Mouse (Mus musculus) limb, embryonic 14.5 days (tissue): ENCODE results near the gene Phc1. TPM values are rescaled to one million over a fixed set of nuclear protein-coding genes. Genes with fewer than 3 reads are reported as not detected.

ENCODE experiments used
- ATAC-seq: fragments of 200-750 bp; cut with Nextera tagmentation; 2 replicates; pipeline ENCODE4 v1.8.0; 2017; ENCODE audit warnings: low read depth, moderate number of reproducible peaks, moderate TSS enrichment; ENCODE audit not compliant: low FRiP score
- DNase-seq: peaks from one replicate; pipeline ENCODE4 v3.0.0-alpha.2; 2015; ENCODE audit warnings: low spot score
- H3K27ac ChIP-seq: fragments of 300-500 bp; sonication (generic); replicated peaks from 2 replicates; pipeline ENCODE4 v1.5.1; 2014; ENCODE audit warnings: low read depth, mild to moderate bottlenecking, low read length, moderate library complexity, mixed read lengths
- H3K27me3 ChIP-seq: fragments of 300-500 bp; sonication (generic); 2 replicates; pipeline ENCODE4 v1.6.1; 2014; ENCODE audit warnings: low read length, mixed read lengths; ENCODE audit not compliant: control insufficient read depth, insufficient read depth
- H3K36me3 ChIP-seq: fragments of 300-500 bp; sonication (generic); 2 replicates; pipeline ENCODE4 v1.6.1; 2014; ENCODE audit warnings: mild to moderate bottlenecking, low read length, moderate library complexity, mixed read lengths; ENCODE audit not compliant: control insufficient read depth, insufficient read depth
- H3K4me1 ChIP-seq: fragments of 300-500 bp; sonication (generic); 2 replicates; pipeline ENCODE4 v1.6.1; 2014; ENCODE audit warnings: antibody characterized with exemption, low read length, mixed read lengths; ENCODE audit not compliant: control insufficient read depth, insufficient read depth
- H3K4me2 ChIP-seq: fragments of 300-500 bp; sonication (generic); replicated peaks from 2 replicates; pipeline ENCODE4 v1.6.1; 2014; ENCODE audit warnings: low read depth, mild to moderate bottlenecking, low read length, moderate library complexity; ENCODE audit not compliant: severe bottlenecking
- H3K4me3 ChIP-seq: fragments of 300-500 bp; sonication (generic); replicated peaks from 2 replicates; pipeline ENCODE4 v1.5.1; 2014; ENCODE audit warnings: low read length
- H3K9ac ChIP-seq: fragments of 300-500 bp; sonication (generic); 2 replicates; pipeline ENCODE4 v1.6.1; 2014; ENCODE audit warnings: mild to moderate bottlenecking, low read depth, low read length, moderate library complexity; ENCODE audit not compliant: severe bottlenecking
- H3K9me3 ChIP-seq: fragments of 300-500 bp; sonication (generic); 2 replicates; pipeline ENCODE4 v1.6.1; 2016; ENCODE audit warnings: low read length; ENCODE audit not compliant: control insufficient read depth
- POLR2A ChIP-seq: fragments of 200-500 bp; IDR thresholded peaks from 2 replicates; pipeline ENCODE4 v1.8.0; 2012; ENCODE audit warnings: inconsistent platforms, mild to moderate bottlenecking, moderate library complexity, borderline replicate concordance; ENCODE audit not compliant: insufficient read depth, insufficient read length; ENCODE audit errors: extremely low read depth
- WGBS: fragments of 180-500 bp; shearing (Covaris S2); extraction: QIAGEN DNeasy Blood & Tissue Kit; methylation state at CpG from one replicate; pipeline ENCODE4 v1.1.7; 2014; 5-methylcytosine and 5-hydroxymethylcytosine counted together
- polyA plus RNA-seq, 2 experiments: library from polyadenylated mRNA; depleted of rRNA in 1 of 2; stranded (reverse) in 1 of 2; unstranded in 1 of 2; fragments of >200 nt; fragmentation: Nextera tagmentation in 1 of 2; extraction: Ambion mirVana in 1 of 2; gene quantifications; 2 replicates each; pipeline versions ENCODE4 v1.2.1 to v1.2.3; 2012 to 2014

Gene Phc1
- polyA plus RNA-seq, 2 experiments: 24.5 to 57.3 TPM

DNA sequence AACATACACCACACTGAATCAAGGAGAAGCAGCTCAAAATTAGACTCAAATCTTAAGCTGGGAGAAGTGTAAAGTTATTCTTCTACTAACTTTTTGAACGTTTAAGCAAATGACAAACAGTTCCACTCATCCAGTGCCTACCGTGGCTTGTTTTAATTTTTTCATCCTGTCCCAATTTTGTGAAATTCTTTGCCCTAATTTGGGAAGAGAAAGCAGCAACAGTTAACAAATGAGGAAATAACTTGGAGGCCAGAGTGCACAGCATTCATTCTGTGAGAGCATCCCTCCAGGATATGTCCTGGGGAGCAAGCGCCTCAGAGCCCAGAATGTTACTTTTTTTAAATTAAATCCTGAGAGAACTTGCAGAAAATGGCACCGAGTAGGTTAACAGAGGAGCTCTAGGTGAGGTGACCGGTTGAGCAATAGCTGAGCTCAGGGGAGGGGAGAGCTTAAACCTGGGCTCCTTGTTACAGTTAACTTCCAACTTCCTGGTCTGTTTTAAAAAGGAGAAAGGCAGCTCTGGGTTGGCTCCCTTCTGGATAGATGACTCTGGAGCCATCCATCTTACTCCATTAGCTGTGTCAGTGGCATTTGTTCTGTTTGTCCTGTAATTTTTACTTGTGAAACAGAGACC is 30.1 kb downstream of the Phc1 start:
- TF ChIP-seq POLR2A: no peak
- H3K4me2 ChIP-seq: peak overlapping the region; percentile 70

DNA sequence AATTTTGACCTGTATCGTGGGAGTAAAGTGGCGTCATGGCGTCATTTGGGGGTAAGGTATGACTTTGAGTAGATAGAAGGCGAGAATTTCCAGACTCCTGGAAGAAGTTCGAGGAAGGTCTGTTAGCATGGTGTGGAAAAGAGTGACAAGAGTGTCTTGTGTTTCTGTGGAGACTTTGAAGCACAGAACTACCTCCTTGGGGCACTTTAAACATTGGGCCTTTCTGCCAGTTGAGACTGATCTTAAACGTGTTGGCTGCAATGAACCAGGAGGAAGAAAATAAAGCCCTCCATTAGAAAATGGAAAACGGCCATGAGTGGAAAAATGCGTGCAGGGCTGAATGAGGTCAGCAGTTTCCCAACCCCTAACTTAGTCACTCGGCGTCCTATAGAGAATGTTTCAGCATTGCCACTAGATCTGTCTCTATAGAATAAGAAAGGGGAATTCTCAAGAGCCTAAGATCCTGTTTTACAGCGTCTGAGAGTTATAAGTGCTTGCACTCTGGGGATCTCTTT is 30.9 kb downstream of the Phc1 start:
- no peak for TF ChIP-seq POLR2A
- peak overlapping the region; percentile 70 for H3K4me2 ChIP-seq
- DNase-seq: no peak
- H3K9ac ChIP-seq: peak overlapping the region; percentile 80
- H3K9me3 ChIP-seq: no peaks in the 10 kb centered on the region
- no peak for ATAC-seq
- H3K36me3 ChIP-seq: peaks cover 20% of the 10 kb centered on the region
- WGBS: 9% methylated on average over 11 of the region's 11 CpGs
- peaks cover 15% of the 10 kb centered on the region for H3K4me1 ChIP-seq
- no peaks in the 10 kb centered on the region for H3K27me3 ChIP-seq
- H3K27ac ChIP-seq: peak overlapping the region; percentile 80
- H3K4me3 ChIP-seq: peak overlapping the region; percentile 83

More for the DNA sequence above, 30.1 kb downstream of the Phc1 start:
- WGBS: 62% methylated on average over 5 of the region's 5 CpGs
- Histone ChIP-seq H3K9ac (peak overlapping the region; percentile 80; the same call in 1 of the 2 replicates), H3K27me3 (no peaks in the 10 kb centered on the region), H3K9me3 (no peaks in the 10 kb centered on the region), H3K27ac (no peak overlapping the region), H3K4me1 (peaks cover 15% of the 10 kb centered on the region), H3K4me3 (peak overlapping the region; percentile 83), H3K36me3 (peaks cover 28% of the 10 kb centered on the region)
- ATAC-seq (no peak), DNase-seq (no peak)

DNA sequence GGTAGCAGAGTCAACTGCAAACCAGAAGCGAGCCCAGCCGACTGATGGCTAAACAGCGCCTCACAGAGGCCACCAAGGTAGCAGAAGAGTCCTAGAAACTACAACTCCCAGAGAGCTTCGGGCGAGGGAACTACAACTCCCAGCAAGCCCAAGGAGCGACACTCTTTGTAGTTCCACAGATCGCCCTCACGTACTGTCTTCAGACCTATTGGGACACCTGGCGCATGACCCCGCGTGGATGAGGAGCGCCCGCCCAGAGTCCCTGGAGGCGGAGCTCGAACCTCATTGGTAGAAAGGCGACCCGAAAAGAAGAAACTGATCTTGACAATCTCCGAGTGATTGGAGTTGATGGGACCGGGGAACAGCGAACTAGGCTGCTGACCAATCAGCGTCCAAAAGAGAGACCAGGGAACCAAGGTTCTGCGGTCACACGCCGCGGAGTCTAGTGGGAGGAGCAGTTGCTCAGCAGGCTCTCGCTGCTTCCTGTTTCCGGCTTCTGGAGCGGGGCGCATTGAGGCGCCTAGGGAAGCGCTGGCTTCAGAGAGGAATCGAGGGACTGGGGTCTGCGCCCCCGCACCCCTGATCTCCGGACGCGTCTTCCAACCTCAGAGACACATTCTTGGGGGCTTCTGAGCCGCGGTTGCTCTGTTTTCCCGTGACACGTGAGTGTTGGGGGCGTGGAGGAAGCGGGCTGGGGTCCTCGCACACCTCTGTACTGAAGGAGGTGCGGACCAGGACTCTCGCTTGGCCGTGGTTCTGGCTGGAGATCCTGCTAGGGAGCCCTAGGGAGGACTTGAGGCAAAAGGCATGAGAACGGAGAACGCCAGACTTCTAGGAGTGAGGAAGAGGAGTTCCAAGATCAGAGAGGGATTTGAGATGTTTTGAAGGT is 31.6 kb downstream of the Phc1 start, which contains the start of gene M6pr:
Gene M6pr, plus strand, starts transcription at position 216 of the 889 bp plus-strand sequence.
- WGBS: under 1% methylated on average over 49 of the region's 49 CpGs
- Histone ChIP-seq H3K4me2 (peak within 1 kb of the TSS; percentile 70), H3K4me3 (peak within 1 kb of the TSS; percentile 83), H3K9me3 (no peaks in the 10 kb centered on the region), H3K9ac (peak within 1 kb of the TSS; percentile 80), H3K36me3 (peaks cover 13% of the 10 kb centered on the region), H3K27ac (peak within 1 kb of the TSS; percentile 80), H3K4me1 (peaks cover 15% of the 10 kb centered on the region), H3K27me3 (no peaks in the 10 kb centered on the region)
- TF ChIP-seq POLR2A: peak; percentile 59; the same call in 1 of the 2 replicates
- DNase-seq (peak; percentile 97), ATAC-seq (peak; percentile 98)

DNA sequence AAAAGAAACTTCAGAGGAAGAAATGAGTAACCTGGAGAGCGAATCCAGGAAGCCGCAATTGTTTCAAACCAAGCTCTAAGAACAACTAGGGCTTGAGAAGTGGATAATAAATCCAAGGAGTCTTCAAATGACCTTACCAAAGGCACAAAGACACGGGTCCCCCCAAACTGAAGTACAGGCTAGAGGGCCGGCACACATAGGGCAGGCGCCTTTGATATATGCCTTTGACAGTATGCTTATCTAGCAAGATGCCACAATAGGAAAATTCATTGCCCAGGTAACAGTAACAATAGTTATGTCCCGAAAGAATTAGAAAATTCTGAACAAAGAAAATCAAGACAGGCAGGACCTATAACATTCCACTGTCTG is 32.2 kb downstream of the Phc1 start:
- no peak for TF ChIP-seq POLR2A
- DNase-seq: no peak
- Histone ChIP-seq H3K9ac (peak overlapping the region; percentile 35; the same call in 1 of the 2 replicates), H3K4me1 (peaks cover 15% of the 10 kb centered on the region), H3K36me3 (peaks cover 6% of the 10 kb centered on the region), H3K27me3 (no peaks in the 10 kb centered on the region), H3K4me3 (peak overlapping the region; percentile 83), H3K27ac (peak overlapping the region; percentile 69), H3K4me2 (peak overlapping the region; percentile 20; the same call in 1 of the 2 replicates), H3K9me3 (no peaks in the 10 kb centered on the region)
- ATAC-seq: peak; percentile 1; the same call in 1 of the 2 replicates
- 60% methylated on average over 6 of the region's 6 CpGs for WGBS

DNA sequence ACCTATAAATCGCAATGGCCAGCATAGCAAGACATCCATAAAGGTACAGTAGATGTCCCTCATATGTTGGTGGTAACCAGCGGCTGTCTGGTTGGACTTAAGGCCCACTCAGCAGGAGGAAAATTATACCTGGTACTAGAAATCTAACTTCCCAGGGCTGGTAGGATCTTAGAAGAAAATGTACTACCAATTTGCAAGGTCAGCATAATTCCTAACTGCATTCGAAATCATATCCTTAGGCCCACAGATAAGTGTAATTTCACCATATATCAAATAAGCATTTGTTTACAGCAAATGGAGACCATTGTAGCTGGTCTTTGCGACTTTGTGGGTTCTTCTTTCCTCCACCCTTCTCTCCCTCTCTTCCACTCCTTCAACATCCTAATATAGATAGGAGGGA is 33.7 kb downstream of the Phc1 start:
- H3K4me3 ChIP-seq: no peak overlapping the region
- H3K9me3 ChIP-seq: no peaks in the 10 kb centered on the region
- no peaks in the 10 kb centered on the region for H3K36me3 ChIP-seq
- no peaks in the 10 kb centered on the region for H3K27me3 ChIP-seq
- DNase-seq (no peak), ATAC-seq (no peak)
- no peak overlapping the region for H3K4me2 ChIP-seq
- WGBS: 89% methylated on average over 4 of the region's 4 CpGs
- no peak for TF ChIP-seq POLR2A
- H3K27ac ChIP-seq: no peak overlapping the region
- H3K4me1 ChIP-seq: peaks cover 15% of the 10 kb centered on the region
- H3K9ac ChIP-seq: no peak overlapping the region
